Mouse (Mus musculus): ENCODE results near the gene Ckmt1. TPM values are rescaled to one million over a fixed set of nuclear protein-coding genes. Genes with fewer than 3 reads are reported as not detected.

Ckmt1 gene
- polyA plus RNA-seq, 1 experiment: 912 TPM

DNA sequence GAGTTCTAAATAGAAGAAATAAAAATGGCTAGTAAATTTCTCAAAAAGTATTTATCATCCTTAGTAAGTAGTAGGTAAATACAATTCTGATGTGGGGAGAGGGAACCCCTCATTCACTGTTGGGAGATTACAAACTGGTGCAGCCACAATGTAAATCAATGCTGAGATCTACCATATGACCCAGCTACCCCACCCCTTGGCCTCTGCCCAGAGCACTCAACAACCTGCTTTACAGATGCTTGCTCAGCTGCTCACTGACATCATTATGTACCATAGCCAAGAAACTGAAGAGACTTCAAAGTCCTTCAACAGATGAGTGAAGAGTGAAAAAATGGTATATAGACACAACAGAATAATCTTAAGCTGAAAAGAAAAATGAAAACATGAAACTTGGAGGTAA is 45.8 kb downstream of the Ckmt1 start:
- DNase-seq (ENCODE audit: low read depth, low spot score): no peak

DNA sequence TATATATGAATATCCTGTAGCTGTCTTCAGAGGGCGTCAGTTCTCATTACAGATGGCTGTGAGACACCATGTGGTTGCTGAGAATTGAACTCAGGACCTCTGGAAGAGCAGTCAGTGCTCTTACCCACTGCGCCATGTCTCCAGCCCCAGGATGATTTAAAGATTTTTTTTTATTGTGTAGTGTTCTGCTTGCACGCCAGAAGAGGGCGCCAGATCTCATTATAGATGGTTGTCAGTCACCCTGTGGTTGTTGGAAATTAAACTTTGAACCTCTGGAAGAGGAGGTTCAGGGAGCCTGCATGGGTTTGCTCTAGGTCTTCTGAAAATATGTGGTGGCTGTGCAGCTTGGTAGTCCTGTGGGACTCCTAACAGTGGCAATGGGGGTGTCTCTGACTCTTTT is 50.6 kb downstream of the Ckmt1 start:
- 31% methylated on average over 4 of the region's 4 CpGs for WGBS
- DNase-seq (ENCODE audit: low read depth, low spot score): no peak

DNA sequence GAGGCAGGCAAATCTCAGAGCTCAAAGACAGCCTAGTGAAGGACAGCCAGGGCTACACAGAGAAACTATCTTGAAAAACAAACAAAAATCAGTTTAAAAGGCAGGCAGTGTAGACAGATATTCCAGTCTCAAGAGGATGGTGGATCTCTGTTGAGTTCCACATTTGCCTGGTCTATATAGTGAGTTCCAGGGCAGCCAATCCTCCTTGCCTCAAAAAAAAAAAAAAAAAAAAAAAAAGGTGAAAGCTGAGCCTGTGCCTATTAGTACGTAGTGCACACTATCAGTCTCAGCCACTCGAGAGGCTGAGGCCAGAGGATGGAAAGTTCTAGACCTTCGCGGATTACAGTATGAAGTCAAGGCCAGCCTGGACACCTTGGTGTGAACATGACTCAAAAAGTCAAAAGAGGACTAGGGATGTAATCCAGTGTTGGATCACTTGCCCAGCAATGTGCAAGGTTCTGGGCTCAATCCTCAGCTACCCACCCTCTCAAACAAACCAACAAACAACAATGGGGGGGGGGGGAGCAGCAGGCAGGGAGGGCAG is 55.4 kb downstream of the Ckmt1 start:
- 6% methylated on average over 4 of the region's 4 CpGs for WGBS
- DNase-seq (ENCODE audit: low read depth, low spot score): no peak

Other genes with a start within 250 kb of the Ckmt1 start
- gene Tgm7, start 247.9 kb upstream of the Ckmt1 start, polyA plus RNA-seq (2012; rRNA removed): not detected in 2 replicates
- 2.2 and 2.9 TPM in 2 replicates for gene Adal, start 217.3 kb upstream of the Ckmt1 start, polyA plus RNA-seq (2012; rRNA removed)
- gene Lcmt2, start 217.1 kb upstream of the Ckmt1 start, polyA plus RNA-seq (2012; rRNA removed): 8.6 and 9.3 TPM in 2 replicates
- gene Tubgcp4, start 187.1 kb upstream of the Ckmt1 start, polyA plus RNA-seq (2012; rRNA removed): 13.4 and 27.9 TPM in 2 replicates
- 2.4 and 4.6 TPM in 2 replicates for gene Zscan29, start 186.6 kb upstream of the Ckmt1 start, polyA plus RNA-seq (2012; rRNA removed)
- gene Trp53bp1, start 86.3 kb upstream of the Ckmt1 start, polyA plus RNA-seq (2012; rRNA removed): 13.1 and 14.6 TPM in 2 replicates
- 1.5 and 4.1 TPM in 2 replicates for gene Map1a, start 68.1 kb upstream of the Ckmt1 start, polyA plus RNA-seq (2012; rRNA removed)
- 27.1 and 52.3 TPM in 2 replicates for gene Ppip5k1, start 2.3 kb upstream of the Ckmt1 start, polyA plus RNA-seq (2012; rRNA removed)
- gene Strc, start 29.5 kb downstream of the Ckmt1 start, polyA plus RNA-seq (2012; rRNA removed): 0.19 and 0.41 TPM in 2 replicates
- 405 and 622 TPM in 2 replicates for gene Pdia3, start 56.1 kb downstream of the Ckmt1 start, polyA plus RNA-seq (2012; rRNA removed)
- gene Catsper2, start 56.1 kb downstream of the Ckmt1 start, polyA plus RNA-seq (2012; rRNA removed): 1.1 and 1.3 TPM in 2 replicates
- 4.1 and 4.7 TPM in 2 replicates for gene Ell3, start 86.6 kb downstream of the Ckmt1 start, polyA plus RNA-seq (2012; rRNA removed)
- 399 and 485 TPM in 2 replicates for gene Serf2, start 91.5 kb downstream of the Ckmt1 start, polyA plus RNA-seq (2012; rRNA removed)
- 6.8 and 7.5 TPM in 2 replicates for gene Hypk, start 95.6 kb downstream of the Ckmt1 start, polyA plus RNA-seq (2012; rRNA removed)
- gene Serinc4, start 99.1 kb downstream of the Ckmt1 start, polyA plus RNA-seq (2012; rRNA removed): 0.16 and 0.30 TPM in 2 replicates
- 2.4 and 2.9 TPM in 2 replicates for gene Mfap1b, start 116.4 kb downstream of the Ckmt1 start, polyA plus RNA-seq (2012; rRNA removed)
- 2.9 TPM in 2 replicates for gene Mfap1a, start 149.0 kb downstream of the Ckmt1 start, polyA plus RNA-seq (2012; rRNA removed)
- gene Wdr76, start 149.0 kb downstream of the Ckmt1 start, polyA plus RNA-seq (2012; rRNA removed): 3.7 and 4.9 TPM in 2 replicates